Mouse (Mus musculus) ES-E14 (cell line): ENCODE results near the gene Urm1. TPM values are rescaled to one million over a fixed set of nuclear protein-coding genes. Genes with fewer than 3 reads are reported as not detected.
A peak's percentile ranks its signal among the peaks of the same experiment; 100 is the strongest.

Experiments used
- DNase-seq: peaks from one replicate; pipeline ENCODE4 v3.0.0-alpha.2; 2013; ENCODE audit warnings: low read depth, low spot score
- H3K27ac ChIP-seq: 2 replicates; pipeline ENCODE4 v1.5.1; 2012; ENCODE audit warnings: low read depth, mild to moderate bottlenecking, low read length, moderate library complexity, mixed read lengths; ENCODE audit not compliant: poor library complexity, insufficient read depth, severe bottlenecking
- H3K36me3 ChIP-seq: 2 replicates; pipeline ENCODE4 v1.6.1; 2012; ENCODE audit warnings: mild to moderate bottlenecking, low read length, moderate library complexity, mixed read lengths; ENCODE audit not compliant: control insufficient read depth, poor library complexity, insufficient read depth, severe bottlenecking
- H3K4me1 ChIP-seq, 2 experiments: fragments of 150-350 bp in 1 of 2; sonication (generic) in 1 of 2; 2 replicates each; pipeline ENCODE4 v1.6.1; 2012; ENCODE audit warnings: low read length in 2 of 2, mild to moderate bottlenecking in 1 of 2, mixed read lengths in 1 of 2; ENCODE audit not compliant: control insufficient read depth in 2 of 2, insufficient read depth in 2 of 2, poor library complexity in 1 of 2
- H3K4me3 ChIP-seq, 2 experiments: fragments of 150-350 bp in 1 of 2; sonication (generic) in 1 of 2; 2 replicates each; pipeline ENCODE4 v1.5.1; 2012; ENCODE audit warnings: low read length in 2 of 2, low read depth in 1 of 2, mild to moderate bottlenecking in 1 of 2, mixed read lengths in 1 of 2; ENCODE audit not compliant: insufficient read depth in 1 of 2, poor library complexity in 1 of 2, severe bottlenecking in 1 of 2
- H3K9ac ChIP-seq: 2 replicates; pipeline ENCODE4 v1.6.1; 2012; ENCODE audit warnings: low read depth, mild to moderate bottlenecking, low read length, mixed read lengths; ENCODE audit not compliant: poor library complexity, insufficient read depth, severe bottlenecking
- H3K9me3 ChIP-seq: fragments of 150-350 bp; sonication (generic); 2 replicates; pipeline ENCODE4 v1.6.1; 2012; ENCODE audit warnings: low read depth, mild to moderate bottlenecking, low read length; ENCODE audit not compliant: control insufficient read depth, insufficient read depth
- CHD2 ChIP-seq: IDR thresholded peaks from 2 replicates; pipeline ENCODE4 v1.6.1; 2014; ENCODE audit warnings: mild to moderate bottlenecking, low read depth, low read length, inconsistent platforms
- HCFC1 ChIP-seq: IDR thresholded peaks from 2 replicates; pipeline ENCODE4 v1.6.1; 2012; ENCODE audit warnings: low read length, inconsistent platforms, borderline replicate concordance; ENCODE audit not compliant: insufficient read depth
- MAFK ChIP-seq: IDR thresholded peaks from 2 replicates; pipeline ENCODE4 v1.6.1; 2014; ENCODE audit warnings: mild to moderate bottlenecking, low read depth, low read length, inconsistent platforms; ENCODE audit not compliant: insufficient read depth
- ZC3H11A ChIP-seq: IDR thresholded peaks from 2 replicates; pipeline ENCODE4 v1.6.1; 2012; ENCODE audit warnings: low read depth, mild to moderate bottlenecking, inconsistent platforms, low read length, borderline replicate concordance
- ZNF384 ChIP-seq: IDR thresholded peaks from 2 replicates; pipeline ENCODE4 v1.6.1; 2012; ENCODE audit warnings: low read depth, low read length, inconsistent platforms
- in situ Hi-C, 2 experiments: fragments of 600-800 bp; cut with MboI; formaldehyde crosslinking; loops; one replicate each; pipeline ENCODE4 v1.15.1; 2025; ENCODE audit warnings: low sequenced_read_pairs in 2 of 2, inconsistent platforms in 1 of 2; ENCODE audit not compliant: unreplicated experiment in 2 of 2
- total RNA-seq: library from RNA; depleted of rRNA; stranded (reverse); fragments of 300-350 nt; gene quantifications from 2 replicates; pipeline ENCODE4 v1.2.3, GENCODE M21; 2012

The Urm1 gene
- total RNA-seq, 1 experiment, result 50.8 TPM

- peaks cover 17% of the 10 kb centered on the region for H3K36me3 ChIP-seq
- 0 out of 4 replicates have a peak overlapping the region, but pooled peaks of 1 of the 2 experiments have one; percentile 20 for H3K4me3 ChIP-seq
- peaks cover 6 to 27% of the 10 kb centered on the region in 2 experiments; a peak in 2 of 4 replicates for H3K4me1 ChIP-seq
- H3K9ac ChIP-seq, result peak overlapping the region; percentile 41; the same call in 1 of the 2 replicates
- in situ Hi-C loops, result no loop called here
- H3K27ac ChIP-seq, result peak overlapping the region; percentile 92
- peak; percentile 85 for DNase-seq
- no peak for TF ChIP-seq ZC3H11A
- peak; percentile 93 for TF ChIP-seq MAFK
- no peaks in the 10 kb centered on the region for H3K9me3 ChIP-seq
Measured at GRCm38 (mm10) chr2:29835391-29835899, 15.6 kb downstream of the Urm1 start.

GRCm38 (mm10) chr2:29839460-29839859 lies 19.6 kb downstream of the Urm1 start:
- Histone ChIP-seq H3K9ac (no peak overlapping the region), H3K9me3 (no peaks in the 10 kb centered on the region), H3K36me3 (peaks cover 33% of the 10 kb centered on the region), H3K4me3 (no peak overlapping the region), H3K27ac (no peak overlapping the region), H3K4me1 (peaks cover 6 to 27% of the 10 kb centered on the region in 2 experiments; a peak in 2 of 4 replicates)
- in situ Hi-C loops, result no loop called here
- DNase-seq, result no peak
- no peak for TF ChIP-seq MAFK
- TF ChIP-seq HCFC1, result no peak
- no peak for TF ChIP-seq CHD2
- no peak for TF ChIP-seq ZC3H11A
- TF ChIP-seq ZNF384, result no peak

DNA sequence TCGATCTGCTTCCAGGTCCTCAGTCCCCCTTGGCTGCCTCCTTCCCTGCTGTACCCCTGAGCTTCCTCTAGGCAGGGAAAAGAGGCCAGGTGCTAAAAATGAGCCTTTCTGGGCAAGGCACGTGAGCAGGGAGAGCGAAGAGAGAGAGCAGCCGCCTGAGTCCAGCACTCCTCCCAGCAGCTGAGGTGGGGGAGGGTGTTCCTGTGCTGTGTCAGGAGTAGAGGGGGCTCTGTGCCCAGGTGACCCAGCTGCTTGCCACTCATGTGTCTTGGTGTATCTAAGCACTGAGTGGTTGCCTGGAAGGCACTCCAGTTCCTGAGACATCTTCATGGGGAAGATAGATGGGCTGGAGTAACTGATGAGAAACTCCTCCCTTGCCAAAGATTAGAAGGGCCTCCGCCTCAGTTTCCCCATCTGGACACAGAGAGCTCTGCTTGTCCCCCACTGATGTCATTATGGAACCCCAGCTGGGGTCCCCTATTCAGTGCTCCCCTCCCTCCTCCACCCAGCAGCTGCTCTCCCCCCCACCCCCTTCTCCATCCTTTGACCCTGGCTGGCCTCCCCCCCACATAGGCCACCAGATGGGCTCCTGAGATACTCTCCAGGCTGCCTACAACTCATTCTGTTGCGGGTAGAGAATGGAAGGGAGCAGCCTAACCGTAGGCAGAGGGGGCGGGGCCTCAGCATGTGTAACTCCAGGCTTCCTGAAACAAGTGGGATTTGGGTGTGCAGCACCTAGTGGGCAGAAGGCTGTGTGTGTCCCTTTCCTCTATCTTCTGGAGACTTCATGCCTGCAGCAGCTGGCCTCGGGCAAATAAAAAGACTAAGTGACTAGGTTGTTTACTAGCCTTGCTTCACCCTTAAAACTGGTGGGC lies 23.6 kb downstream of the Urm1 start:
- in situ Hi-C loops, result no loop called here
- no peak overlapping the region for H3K4me3 ChIP-seq
- peaks cover 31% of the 10 kb centered on the region for H3K36me3 ChIP-seq
- no peak for DNase-seq
- TF ChIP-seq HCFC1, result no peak
- peaks cover 0 to 20% of the 10 kb centered on the region in 2 experiments; a peak in 2 of 4 replicates for H3K4me1 ChIP-seq
- no peak overlapping the region for H3K27ac ChIP-seq
- no peaks in the 10 kb centered on the region for H3K9me3 ChIP-seq
- H3K9ac ChIP-seq, result no peak overlapping the region

GRCm38 (mm10) chr2:29844115-29844514 lies 24.2 kb downstream of the Urm1 start:
- H3K27ac ChIP-seq, result no peak overlapping the region
- no peak overlapping the region for H3K9ac ChIP-seq
- no peak for DNase-seq
- no peak overlapping the region for H3K4me3 ChIP-seq
- peaks cover 25% of the 10 kb centered on the region for H3K36me3 ChIP-seq
- in situ Hi-C loops, result no loop called here
- no peaks in the 10 kb centered on the region for H3K9me3 ChIP-seq
- H3K4me1 ChIP-seq, result peaks cover 0 to 14% of the 10 kb centered on the region in 2 experiments; a peak in 2 of 4 replicates
- TF ChIP-seq MAFK (no peak), ZC3H11A (no peak), ZNF384 (no peak), CHD2 (no peak), HCFC1 (no peak)
